Mouse (Mus musculus) frontal cortex, postnatal 25 days (tissue): ENCODE measurements around the gene Hspa12a.
A peak's percentile ranks its signal among the peaks of the same experiment; 100 is the strongest.

Experiments
- DNase-seq, 2 experiments: peaks; one replicate each; pipeline ENCODE4 v3.0.0; 2022; ENCODE audit warnings: low spot score in 2 of 2

Hspa12a gene

GRCm38 (mm10) chr19:58824316-58824715, 119.1 kb downstream of the Hspa12a start:
- no peak for DNase-seq

GRCm38 (mm10) chr19:58823301-58823700, 120.2 kb downstream of the Hspa12a start:
- no peak for DNase-seq

- DNase-seq = peak; percentile 62 to 66
Measured at GRCm38 (mm10) chr19:58822454-58823200, 120.8 kb downstream of the Hspa12a start.

- no peak for DNase-seq
Measured at GRCm38 (mm10) chr19:58818571-58819415, 124.7 kb downstream of the Hspa12a start.

DNA sequence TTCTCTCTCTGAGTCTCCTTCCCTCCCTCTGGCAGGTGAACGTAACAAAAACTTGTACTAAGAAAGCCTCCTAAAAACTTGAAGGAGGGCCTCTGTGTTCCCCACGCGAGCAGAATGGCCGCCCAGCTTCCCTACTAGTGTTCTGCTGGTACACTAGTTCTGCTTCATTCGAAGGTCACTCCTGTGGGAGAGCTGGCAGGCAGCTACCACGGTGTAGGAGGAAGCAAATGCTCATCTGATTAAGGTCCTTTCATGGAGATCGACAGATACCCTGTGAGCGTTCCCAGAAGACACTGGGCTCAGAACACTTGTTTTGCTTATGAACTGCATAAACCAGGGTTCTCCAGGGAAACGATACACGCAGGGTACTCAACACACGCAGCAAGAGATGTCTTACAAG, 126.1 kb downstream of the Hspa12a start:
- no peak for DNase-seq

GRCm38 (mm10) chr19:58816453-58817041, 126.9 kb downstream of the Hspa12a start:
- DNase-seq = peak in 1 of 2 experiments; percentile 57

- DNase-seq = no peak
Measured at GRCm38 (mm10) chr19:58815179-58815922, 128.1 kb downstream of the Hspa12a start.

GRCm38 (mm10) chr19:58810536-58810935, 132.9 kb downstream of the Hspa12a start:
- no peak for DNase-seq

DNA sequence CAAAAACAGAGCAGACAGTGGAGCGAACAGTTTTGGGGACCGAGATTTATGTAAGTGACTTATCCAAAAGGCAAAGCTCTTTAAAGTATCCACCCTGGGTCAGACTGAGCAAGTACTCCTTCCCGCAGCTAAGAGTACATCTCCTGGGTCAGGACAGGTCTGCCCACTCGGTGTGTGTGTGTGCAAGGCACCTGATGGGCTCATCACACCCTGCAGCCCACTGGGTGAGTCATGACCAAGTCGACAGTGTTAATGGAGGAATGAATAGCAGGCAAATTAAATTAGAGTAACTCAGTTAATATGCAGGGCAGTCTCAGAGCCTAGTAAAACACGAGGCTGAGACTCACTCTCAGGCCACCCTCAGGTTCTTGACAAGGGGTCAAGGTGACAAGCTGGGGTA, 134.6 kb downstream of the Hspa12a start:
- DNase-seq = no peak

DNA sequence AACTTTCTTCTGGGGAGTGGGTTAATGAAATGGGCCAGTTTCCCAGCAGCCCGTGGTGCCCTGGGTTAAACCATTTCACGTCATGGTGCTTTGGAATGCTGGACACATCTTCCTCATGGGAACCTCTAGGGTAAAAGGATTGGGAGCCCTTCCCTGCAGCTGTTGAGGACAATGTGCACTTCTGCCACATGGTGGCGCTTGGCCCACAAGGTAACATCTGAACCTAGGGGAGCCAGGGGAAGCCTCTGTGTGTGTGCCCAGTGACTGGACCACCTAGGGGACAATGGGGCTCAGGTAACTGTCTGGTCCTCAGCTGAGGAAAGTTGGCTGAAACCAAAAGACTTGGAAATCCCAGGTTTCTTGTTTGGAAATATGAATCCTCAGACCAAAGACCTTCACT, 137.1 kb downstream of the Hspa12a start:
- DNase-seq = peak; percentile 62 to 69

- peak in 1 of 2 experiments; percentile 27 for DNase-seq
Measured at GRCm38 (mm10) chr19:58805191-58805779, 138.2 kb downstream of the Hspa12a start.

- DNase-seq = no peak
Measured at GRCm38 (mm10) chr19:58795114-58795669, 148.3 kb downstream of the Hspa12a start.

DNA sequence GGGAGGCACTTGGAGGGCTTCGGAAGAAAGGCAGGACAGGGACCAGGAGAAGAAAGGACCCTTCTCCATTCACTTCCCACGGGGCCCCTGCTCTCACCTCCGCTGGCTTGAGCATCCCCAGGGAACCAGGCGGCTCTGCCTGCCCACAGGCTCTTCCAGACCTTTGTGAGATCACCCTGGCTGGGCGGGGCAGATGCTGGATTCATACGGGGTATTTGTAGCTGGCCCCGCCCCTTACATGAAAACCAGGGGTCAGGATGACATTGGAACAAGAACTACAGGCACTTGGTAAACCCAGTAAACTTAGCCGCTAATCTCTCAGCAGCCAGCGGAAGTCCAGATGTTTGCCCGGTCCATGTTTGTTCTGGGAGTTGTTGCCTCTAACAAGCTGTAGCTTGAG, 149.2 kb downstream of the Hspa12a start, which contains the start of gene 1700019N19Rik:
Gene 1700019N19Rik, minus strand, starts transcription at position 178 of the 400 bp plus-strand sequence.
- DNase-seq = no peak

DNA sequence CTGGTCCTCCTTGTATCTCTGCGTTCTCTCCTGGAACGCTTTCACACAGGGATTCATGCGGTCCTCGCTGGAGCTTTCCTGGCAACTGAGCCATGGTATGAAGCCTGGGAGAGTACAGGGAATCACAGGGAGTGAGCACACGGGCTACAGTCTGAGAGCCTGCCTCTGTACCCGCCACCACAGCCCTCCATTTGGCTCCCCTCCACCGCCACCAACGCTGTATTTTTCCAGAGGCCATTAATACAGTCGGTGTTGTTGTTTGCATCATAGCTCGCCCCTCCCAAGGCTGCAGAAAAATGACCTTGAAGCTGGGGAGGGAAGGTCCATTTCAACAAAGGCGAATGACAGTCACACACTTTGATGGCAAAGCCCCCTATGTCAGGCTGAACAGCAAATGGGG, 154.3 kb downstream of the Hspa12a start:
- no peak for DNase-seq

GRCm38 (mm10) chr19:58783938-58784337, 159.5 kb downstream of the Hspa12a start:
- DNase-seq = no peak

GRCm38 (mm10) chr19:58781566-58781965, 161.9 kb downstream of the Hspa12a start:
- DNase-seq = no peak

GRCm38 (mm10) chr19:58776461-58776860, 167.0 kb downstream of the Hspa12a start:
- DNase-seq = no peak

GRCm38 (mm10) chr19:58767329-58767728, 176.1 kb downstream of the Hspa12a start:
- DNase-seq = no peak

- DNase-seq = peak; percentile 41 to 43
Measured at GRCm38 (mm10) chr19:58762848-58763541, 180.5 kb downstream of the Hspa12a start.

DNA sequence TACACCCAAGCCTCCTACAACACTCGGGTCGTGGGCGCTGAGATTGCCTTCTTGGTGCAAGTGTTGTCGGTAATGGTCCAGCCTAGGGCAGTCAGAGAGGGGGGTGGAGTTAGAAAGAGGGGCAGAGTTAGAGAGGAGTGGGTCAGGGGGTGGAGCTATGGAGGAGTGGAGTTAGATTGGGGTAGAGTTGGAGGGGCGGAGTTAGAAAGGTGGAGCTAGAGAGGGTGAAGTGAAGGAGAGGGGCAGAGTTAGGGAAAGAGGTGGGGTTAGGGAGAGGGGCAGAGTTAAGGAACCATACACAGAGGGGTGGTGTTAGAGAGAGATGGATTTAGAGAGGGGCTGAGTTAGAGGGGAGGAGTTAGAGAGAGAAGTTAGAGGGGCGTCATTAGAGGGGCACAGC, 181.1 kb downstream of the Hspa12a start:
- DNase-seq = no peak
